Mouse (Mus musculus): ENCODE data around the gene Serpinc1. TPM values are rescaled to one million over a fixed set of nuclear protein-coding genes. Genes with fewer than 3 reads are reported as not detected.
"Not testable (repeated sequence)": the region's sequence is repeated elsewhere in the genome, so short reads cannot be mapped to it uniquely, and the experiment has no call there.

Serpinc1 gene
- polyA plus RNA-seq (2015; fragmentation: Nextera tagmentation; extraction: Ambion mirVana) = 2.6 and 5.1 TPM in 2 replicates

GRCm38 (mm10) chr1:160978071-160978735 lies at the start of gene Serpinc1:
Gene Serpinc1 (plus strand): TSS chr1:160978585.
- Histone ChIP-seq H3K9me3 (no peaks in the 10 kb centered on the region), H3K36me3 (0 out of 2 replicates have a peak, but pooled peaks cover 3% of the 10 kb centered on the region), H3K4me2 (no peak within 1 kb of the TSS), H3K9ac (no peak within 1 kb of the TSS), H3K27me3 (no peaks in the 10 kb centered on the region), H3K4me3 (no peak within 1 kb of the TSS), H3K27ac (no peak within 1 kb of the TSS), H3K4me1 (no peaks in the 10 kb centered on the region)
- WGBS = 83% methylated on average over 4 of the region's 4 CpGs
- ATAC-seq (ENCODE audit: insufficient number of reproducible peaks, low FRiP score, low TSS enrichment, low read depth) = no peak

DNA sequence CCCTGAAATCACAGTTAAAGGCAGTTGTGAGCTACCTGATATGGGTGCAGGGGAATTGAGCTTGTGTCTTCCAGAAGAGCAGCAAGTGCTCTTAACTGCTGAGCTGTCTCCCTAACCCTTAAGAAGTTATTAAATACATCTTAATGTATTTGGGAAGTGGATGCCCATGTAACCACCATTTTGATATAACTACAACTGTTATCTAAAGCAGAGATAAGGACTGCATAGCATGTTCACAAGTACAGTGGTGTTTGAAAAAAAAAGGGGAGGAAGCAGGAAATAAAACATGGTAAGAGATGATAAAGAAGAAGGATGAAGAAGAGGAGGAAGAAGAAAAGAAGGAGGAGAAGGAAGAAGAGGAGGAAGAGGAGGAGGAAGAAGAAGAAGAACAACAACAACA lies 47.1 kb upstream of the Serpinc1 start:
- H3K27me3 ChIP-seq = no peaks in the 10 kb centered on the region
- H3K36me3 ChIP-seq = 0 out of 2 replicates have a peak, but pooled peaks cover 7% of the 10 kb centered on the region
- H3K9ac ChIP-seq = no peak overlapping the region
- no peak overlapping the region for H3K4me2 ChIP-seq
- H3K4me1 ChIP-seq = no peaks in the 10 kb centered on the region
- no peak overlapping the region for H3K4me3 ChIP-seq
- ATAC-seq (ENCODE audit: insufficient number of reproducible peaks, low FRiP score, low TSS enrichment, low read depth) = no peak
- no peak overlapping the region for H3K27ac ChIP-seq
- no peaks in the 10 kb centered on the region for H3K9me3 ChIP-seq

DNA sequence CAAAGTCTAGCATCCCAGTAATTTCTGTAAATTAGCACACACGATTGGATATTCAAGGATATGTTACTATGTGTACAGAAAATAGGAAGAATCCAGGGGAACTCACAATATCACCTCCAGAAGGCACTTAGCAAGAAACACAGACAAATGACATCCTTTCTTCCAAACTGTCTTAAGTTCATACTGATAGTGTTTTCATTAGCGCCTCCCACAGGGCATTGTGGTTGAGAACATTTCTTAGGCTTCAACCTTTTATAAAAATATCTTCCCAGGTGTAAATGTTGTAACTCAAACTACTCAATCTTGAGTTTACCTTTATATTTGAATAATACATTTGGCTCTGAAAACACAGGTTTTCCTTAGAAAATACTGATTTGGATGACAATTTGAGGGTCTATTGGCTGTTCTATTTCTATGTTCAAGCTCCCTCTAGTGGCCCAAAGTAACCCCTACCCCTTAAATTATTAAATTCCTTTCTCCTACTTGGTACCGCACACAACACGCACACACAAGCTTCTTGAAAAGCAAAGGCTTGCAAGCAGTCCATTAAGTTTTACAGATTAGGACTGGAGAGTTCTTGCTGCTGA lies 44.4 kb upstream of the Serpinc1 start:
- no peaks in the 10 kb centered on the region for H3K9me3 ChIP-seq
- H3K4me1 ChIP-seq = no peaks in the 10 kb centered on the region
- no peak overlapping the region for H3K9ac ChIP-seq
- no peaks in the 10 kb centered on the region for H3K27me3 ChIP-seq
- no peak overlapping the region for H3K4me3 ChIP-seq
- no peak overlapping the region for H3K4me2 ChIP-seq
- no peak overlapping the region for H3K27ac ChIP-seq
- 0 out of 2 replicates have a peak, but pooled peaks cover 11% of the 10 kb centered on the region for H3K36me3 ChIP-seq
- no peak for ATAC-seq (ENCODE audit: insufficient number of reproducible peaks, low FRiP score, low TSS enrichment, low read depth)
- 61% methylated on average over 4 of the region's 4 CpGs for WGBS

DNA sequence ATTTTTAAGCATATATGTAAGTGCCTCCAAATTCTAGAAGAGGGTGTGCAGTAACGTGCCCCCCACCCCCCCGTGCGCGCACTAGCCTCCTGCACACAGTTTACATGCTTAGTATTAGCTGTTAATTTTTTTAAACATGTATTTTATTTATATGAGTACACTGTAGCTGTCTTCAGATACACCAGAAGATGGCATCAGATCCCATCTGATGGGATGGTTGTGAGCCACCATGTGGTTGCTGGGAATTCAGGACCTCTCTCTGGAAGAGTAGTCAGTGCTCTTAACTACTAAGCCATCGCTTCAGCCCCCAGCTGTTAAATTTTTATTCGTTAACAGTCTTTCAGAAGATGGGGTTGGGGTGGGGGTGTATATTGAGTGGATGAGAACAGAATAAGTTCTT lies 42.8 kb upstream of the Serpinc1 start:
- Histone ChIP-seq H3K36me3 (peaks cover 18% of the 10 kb centered on the region), H3K9ac (no peak overlapping the region), H3K9me3 (no peaks in the 10 kb centered on the region), H3K4me2 (no peak overlapping the region), H3K4me3 (no peak overlapping the region), H3K4me1 (no peaks in the 10 kb centered on the region), H3K27me3 (no peaks in the 10 kb centered on the region), H3K27ac (no peak overlapping the region)
- no peak for ATAC-seq (ENCODE audit: insufficient number of reproducible peaks, low FRiP score, low TSS enrichment, low read depth)
- 84% methylated on average over 6 of the region's 6 CpGs for WGBS

GRCm38 (mm10) chr1:160963199-160963598 lies 15.2 kb upstream of the Serpinc1 start:
- WGBS = 93% methylated on average over 7 of the region's 7 CpGs
- Histone ChIP-seq H3K4me2 (no peak overlapping the region), H3K9ac (no peak overlapping the region), H3K27ac (no peak overlapping the region), H3K4me1 (no peaks in the 10 kb centered on the region), H3K36me3 (peaks cover 61% of the 10 kb centered on the region), H3K9me3 (no peaks in the 10 kb centered on the region), H3K4me3 (no peak overlapping the region), H3K27me3 (no peaks in the 10 kb centered on the region)
- no peak for ATAC-seq (ENCODE audit: insufficient number of reproducible peaks, low FRiP score, low TSS enrichment, low read depth)

- no peaks in the 10 kb centered on the region for H3K4me1 ChIP-seq
- ATAC-seq (ENCODE audit: insufficient number of reproducible peaks, low FRiP score, low TSS enrichment, low read depth) = no peak
- H3K27ac ChIP-seq = no peak overlapping the region
- H3K27me3 ChIP-seq = no peaks in the 10 kb centered on the region
- H3K4me3 ChIP-seq = no peak overlapping the region
- no peaks in the 10 kb centered on the region for H3K9me3 ChIP-seq
- H3K4me2 ChIP-seq = no peak overlapping the region
- 88% methylated on average over 1 of the region's 1 CpGs for WGBS
- H3K36me3 ChIP-seq = peaks cover 56% of the 10 kb centered on the region
- H3K9ac ChIP-seq = no peak overlapping the region
Measured at GRCm38 (mm10) chr1:160967268-160967667, 11.1 kb upstream of the Serpinc1 start.

DNA sequence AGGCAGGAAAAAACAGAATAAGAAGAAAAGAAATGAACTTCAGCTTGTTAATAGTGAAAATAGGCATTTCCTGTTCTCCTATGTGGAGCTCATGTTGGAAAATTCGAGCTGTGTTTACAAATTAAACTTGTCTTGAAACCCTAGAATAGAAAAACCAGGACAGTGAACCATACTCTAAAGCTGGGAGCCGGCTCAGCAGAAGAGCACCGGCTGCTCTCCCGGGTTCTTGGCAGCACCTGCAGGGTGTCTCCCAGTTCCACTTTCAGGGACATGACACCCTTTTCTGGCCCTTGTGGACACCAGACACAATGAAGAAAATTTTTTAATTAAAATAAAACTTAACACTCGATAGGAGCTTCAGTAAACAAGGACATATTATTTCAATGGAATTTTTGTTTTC lies 9.7 kb upstream of the Serpinc1 start:
- Histone ChIP-seq H3K4me3 (no peak overlapping the region), H3K27ac (no peak overlapping the region), H3K4me2 (no peak overlapping the region), H3K9ac (no peak overlapping the region), H3K36me3 (peaks cover 43% of the 10 kb centered on the region), H3K9me3 (no peaks in the 10 kb centered on the region), H3K27me3 (no peaks in the 10 kb centered on the region), H3K4me1 (no peaks in the 10 kb centered on the region)
- ATAC-seq (ENCODE audit: insufficient number of reproducible peaks, low FRiP score, low TSS enrichment, low read depth) = no peak
- WGBS = 87% methylated on average over 5 of the region's 5 CpGs

- Histone ChIP-seq H3K4me2 (no peak overlapping the region), H3K4me1 (no peaks in the 10 kb centered on the region), H3K9me3 (no peaks in the 10 kb centered on the region), H3K4me3 (no peak overlapping the region), H3K36me3 (0 out of 2 replicates have a peak, but pooled peaks cover 3% of the 10 kb centered on the region), H3K27me3 (no peaks in the 10 kb centered on the region), H3K9ac (no peak overlapping the region), H3K27ac (no peak overlapping the region)
- WGBS = 79% methylated on average over 5 of the region's 5 CpGs
- ATAC-seq (ENCODE audit: insufficient number of reproducible peaks, low FRiP score, low TSS enrichment, low read depth) = no peak
Measured at GRCm38 (mm10) chr1:160980021-160980420, 1.6 kb downstream of the Serpinc1 start.

GRCm38 (mm10) chr1:160980537-160981234 lies 2.3 kb downstream of the Serpinc1 start:
- no peak for ATAC-seq (ENCODE audit: insufficient number of reproducible peaks, low FRiP score, low TSS enrichment, low read depth)
- Histone ChIP-seq H3K9ac (no peak overlapping the region), H3K4me3 (no peak overlapping the region), H3K9me3 (no peaks in the 10 kb centered on the region), H3K4me1 (no peaks in the 10 kb centered on the region), H3K4me2 (no peak overlapping the region), H3K36me3 (no peaks in the 10 kb centered on the region), H3K27me3 (no peaks in the 10 kb centered on the region), H3K27ac (no peak overlapping the region)
- 69% methylated on average over 8 of the region's 8 CpGs for WGBS

GRCm38 (mm10) chr1:160981337-160981736 lies 3.0 kb downstream of the Serpinc1 start:
- Histone ChIP-seq H3K36me3 (no peaks in the 10 kb centered on the region), H3K4me3 (no peak overlapping the region), H3K27ac (no peak overlapping the region), H3K27me3 (no peaks in the 10 kb centered on the region), H3K9me3 (no peaks in the 10 kb centered on the region), H3K4me2 (no peak overlapping the region), H3K4me1 (no peaks in the 10 kb centered on the region), H3K9ac (no peak overlapping the region)
- WGBS = 78% methylated on average over 4 of the region's 4 CpGs
- ATAC-seq (ENCODE audit: insufficient number of reproducible peaks, low FRiP score, low TSS enrichment, low read depth) = no peak

DNA sequence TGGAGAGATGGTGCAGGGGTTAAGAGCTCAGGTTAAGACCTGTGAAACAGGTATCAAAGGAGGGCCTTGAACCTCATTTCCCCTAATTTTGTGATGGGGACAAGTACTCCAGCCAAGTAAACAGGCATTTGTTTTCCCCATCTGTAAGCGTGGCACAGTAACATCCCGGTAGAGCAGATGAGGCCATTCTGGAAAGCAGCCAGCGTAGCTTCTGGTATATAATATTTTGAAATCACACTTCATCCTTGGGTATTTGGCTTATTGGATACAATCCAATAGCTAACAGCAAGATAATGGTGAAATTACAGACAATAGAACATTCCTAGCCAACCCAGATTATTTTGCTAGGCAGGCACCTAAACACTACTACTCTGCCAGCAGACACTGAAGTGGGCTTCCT lies 4.5 kb downstream of the Serpinc1 start:
- H3K4me1 ChIP-seq = no peaks in the 10 kb centered on the region
- H3K36me3 ChIP-seq = no peaks in the 10 kb centered on the region
- H3K27ac ChIP-seq = no peak overlapping the region
- WGBS = 54% methylated on average over 3 of the region's 3 CpGs
- no peaks in the 10 kb centered on the region for H3K27me3 ChIP-seq
- ATAC-seq (ENCODE audit: insufficient number of reproducible peaks, low FRiP score, low TSS enrichment, low read depth) = no peak
- H3K9me3 ChIP-seq = no peaks in the 10 kb centered on the region
- no peak overlapping the region for H3K4me3 ChIP-seq
- H3K4me2 ChIP-seq = no peak overlapping the region
- no peak overlapping the region for H3K9ac ChIP-seq

DNA sequence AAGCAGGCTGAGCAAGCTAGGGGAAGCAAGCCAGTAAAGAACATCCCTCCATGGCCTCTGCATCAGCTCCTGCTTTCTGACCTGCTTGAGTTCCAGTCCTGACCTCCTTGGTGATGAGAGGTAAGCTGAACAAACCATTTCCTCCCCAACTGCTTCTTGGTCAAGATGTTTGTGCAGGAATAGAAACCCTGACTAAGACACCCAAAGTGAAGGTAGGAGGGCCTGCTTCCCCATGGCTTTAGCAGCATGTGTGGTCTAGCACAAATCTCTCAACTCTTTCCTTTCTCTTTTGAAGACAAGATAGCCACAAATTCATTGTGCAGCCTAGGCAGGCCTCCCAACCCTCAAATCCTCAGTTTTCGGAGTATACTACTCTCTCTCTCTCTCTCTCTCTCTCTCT lies 6.3 kb downstream of the Serpinc1 start:
- H3K4me2 ChIP-seq; H3K4me3 ChIP-seq; H3K9me3 ChIP-seq; H3K9ac ChIP-seq; H3K36me3 ChIP-seq; H3K27me3 ChIP-seq; H3K4me1 ChIP-seq; H3K27ac ChIP-seq; ATAC-seq (ENCODE audit: insufficient number of reproducible peaks, low FRiP score, low TSS enrichment, low read depth): not testable (repeated sequence)
- 65% methylated on average over 1 of the region's 1 CpGs for WGBS

Data from limb, embryonic 15.5 days (tissue).